Mouse (Mus musculus): ENCODE results near the gene Abcf2. TPM values are rescaled to one million over a fixed set of nuclear protein-coding genes. Genes with fewer than 3 reads are reported as not detected.

The Abcf2 gene
- polyA plus RNA-seq, 1 experiment = 101 TPM

GRCm38 (mm10) chr5:24537618-24538017 is 39.6 kb downstream of the Abcf2 start:
- Histone ChIP-seq H3K27me3 (ENCODE audit: control insufficient read depth, insufficient read depth, low read length) (no peaks in the 10 kb centered on the region), H3K4me3 (replicated peaks; ENCODE audit: insufficient read depth, low read depth, low read length) (no peak overlapping the region), H3K27ac (ENCODE audit: insufficient read depth, low read length) (no peak overlapping the region), H3K4me1 (ENCODE audit: control insufficient read depth, insufficient read depth, low read length) (no peaks in the 10 kb centered on the region)
- no peak for DNase-seq
- TF ChIP-seq CTCF (IDR thresholded peaks at IDR 0.05; ENCODE audit: borderline replicate concordance, insufficient read depth, low read depth, low read length) (no peak), POLR2A (IDR thresholded peaks at IDR 0.05; ENCODE audit: borderline replicate concordance, insufficient read depth, low read length) (no peak)
- WGBS = 24% methylated on average over 16 of the region's 16 CpGs

GRCm38 (mm10) chr5:24536511-24536910 is 40.8 kb downstream of the Abcf2 start:
- 76% methylated on average over 5 of the region's 5 CpGs for WGBS
- DNase-seq = no peak
- no peak overlapping the region for H3K27ac ChIP-seq (ENCODE audit: insufficient read depth, low read length)
- no peaks in the 10 kb centered on the region for H3K27me3 ChIP-seq (ENCODE audit: control insufficient read depth, insufficient read depth, low read length)
- H3K4me1 ChIP-seq (ENCODE audit: control insufficient read depth, insufficient read depth, low read length) = no peaks in the 10 kb centered on the region
- no peak overlapping the region for H3K4me3 ChIP-seq (replicated peaks; ENCODE audit: insufficient read depth, low read depth, low read length)
- TF ChIP-seq CTCF (IDR thresholded peaks at IDR 0.05; ENCODE audit: borderline replicate concordance, insufficient read depth, low read depth, low read length) = no peak
- TF ChIP-seq POLR2A (IDR thresholded peaks at IDR 0.05; ENCODE audit: borderline replicate concordance, insufficient read depth, low read length) = no peak

GRCm38 (mm10) chr5:24535731-24536130 is 41.5 kb downstream of the Abcf2 start:
- no peak overlapping the region for H3K4me3 ChIP-seq (replicated peaks; ENCODE audit: insufficient read depth, low read depth, low read length)
- H3K4me1 ChIP-seq (ENCODE audit: control insufficient read depth, insufficient read depth, low read length) = no peaks in the 10 kb centered on the region
- 65% methylated on average over 3 of the region's 3 CpGs for WGBS
- DNase-seq = no peak
- H3K27me3 ChIP-seq (ENCODE audit: control insufficient read depth, insufficient read depth, low read length) = no peaks in the 10 kb centered on the region
- TF ChIP-seq CTCF (IDR thresholded peaks at IDR 0.05; ENCODE audit: borderline replicate concordance, insufficient read depth, low read depth, low read length) (no peak), POLR2A (IDR thresholded peaks at IDR 0.05; ENCODE audit: borderline replicate concordance, insufficient read depth, low read length) (no peak)
- H3K27ac ChIP-seq (ENCODE audit: insufficient read depth, low read length) = no peak overlapping the region

- TF ChIP-seq CTCF (IDR thresholded peaks at IDR 0.05; ENCODE audit: borderline replicate concordance, insufficient read depth, low read depth, low read length) (0 out of 2 replicates have a peak, but pooled peaks have one; percentile 6), POLR2A (IDR thresholded peaks at IDR 0.05; ENCODE audit: borderline replicate concordance, insufficient read depth, low read length) (no peak)
- Histone ChIP-seq H3K4me3 (replicated peaks; ENCODE audit: insufficient read depth, low read depth, low read length) (no peak overlapping the region), H3K4me1 (ENCODE audit: control insufficient read depth, insufficient read depth, low read length) (no peaks in the 10 kb centered on the region), H3K27me3 (ENCODE audit: control insufficient read depth, insufficient read depth, low read length) (no peaks in the 10 kb centered on the region), H3K27ac (ENCODE audit: insufficient read depth, low read length) (no peak overlapping the region)
- WGBS = 56% methylated on average over 5 of the region's 5 CpGs
- DNase-seq = no peak
Measured at GRCm38 (mm10) chr5:24534292-24534691, 43.0 kb downstream of the Abcf2 start.

- no peaks in the 10 kb centered on the region for H3K4me1 ChIP-seq (ENCODE audit: control insufficient read depth, insufficient read depth, low read length)
- no peaks in the 10 kb centered on the region for H3K27me3 ChIP-seq (ENCODE audit: control insufficient read depth, insufficient read depth, low read length)
- no peak for DNase-seq
- no peak overlapping the region for H3K27ac ChIP-seq (ENCODE audit: insufficient read depth, low read length)
- no peak overlapping the region for H3K4me3 ChIP-seq (replicated peaks; ENCODE audit: insufficient read depth, low read depth, low read length)
- TF ChIP-seq CTCF (IDR thresholded peaks at IDR 0.05; ENCODE audit: borderline replicate concordance, insufficient read depth, low read depth, low read length) (no peak), POLR2A (IDR thresholded peaks at IDR 0.05; ENCODE audit: borderline replicate concordance, insufficient read depth, low read length) (no peak)
- WGBS = 68% methylated on average over 11 of the region's 11 CpGs
Measured at GRCm38 (mm10) chr5:24533391-24533790, 43.9 kb downstream of the Abcf2 start.

GRCm38 (mm10) chr5:24530042-24530689 is 47.1 kb downstream of the Abcf2 start:
- 14% methylated on average over 24 of the region's 24 CpGs for WGBS
- no peak overlapping the region for H3K4me3 ChIP-seq (replicated peaks; ENCODE audit: insufficient read depth, low read depth, low read length)

GRCm38 (mm10) chr5:24527780-24528179 is 49.5 kb downstream of the Abcf2 start:
- Histone ChIP-seq H3K27me3 (ENCODE audit: control insufficient read depth, insufficient read depth, low read length) (peaks cover 7% of the 10 kb centered on the region; the same call in 1 of the 2 replicates), H3K27ac (ENCODE audit: insufficient read depth, low read length) (no peak overlapping the region), H3K4me1 (ENCODE audit: control insufficient read depth, insufficient read depth, low read length) (no peaks in the 10 kb centered on the region), H3K4me3 (replicated peaks; ENCODE audit: insufficient read depth, low read depth, low read length) (no peak overlapping the region)
- WGBS = 56% methylated on average over 6 of the region's 6 CpGs
- no peak for DNase-seq
- no peak for TF ChIP-seq POLR2A (IDR thresholded peaks at IDR 0.05; ENCODE audit: borderline replicate concordance, insufficient read depth, low read length)
- no peak for TF ChIP-seq CTCF (IDR thresholded peaks at IDR 0.05; ENCODE audit: borderline replicate concordance, insufficient read depth, low read depth, low read length)

More at GRCm38 (mm10) chr5:24530042-24530689, 47.1 kb downstream of the Abcf2 start:
- Histone ChIP-seq H3K4me1 (ENCODE audit: control insufficient read depth, insufficient read depth, low read length) (no peaks in the 10 kb centered on the region), H3K27ac (ENCODE audit: insufficient read depth, low read length) (no peak overlapping the region), H3K27me3 (ENCODE audit: control insufficient read depth, insufficient read depth, low read length) (peaks cover 7% of the 10 kb centered on the region; the same call in 1 of the 2 replicates)
- TF ChIP-seq CTCF (IDR thresholded peaks at IDR 0.05; ENCODE audit: borderline replicate concordance, insufficient read depth, low read depth, low read length) (peak; percentile 100), POLR2A (IDR thresholded peaks at IDR 0.05; ENCODE audit: borderline replicate concordance, insufficient read depth, low read length) (no peak)
- DNase-seq = peak; percentile 86 to 95

GRCm38 (mm10) chr5:24526889-24527230 is 50.4 kb downstream of the Abcf2 start, which contains the start of gene Gbx1:
Gene Gbx1, minus strand, starts transcription at chr5:24527202.
- Histone ChIP-seq H3K27me3 (ENCODE audit: control insufficient read depth, insufficient read depth, low read length) (peaks cover 7% of the 10 kb centered on the region; the same call in 1 of the 2 replicates), H3K27ac (ENCODE audit: insufficient read depth, low read length) (no peak within 1 kb of the TSS), H3K4me1 (ENCODE audit: control insufficient read depth, insufficient read depth, low read length) (no peaks in the 10 kb centered on the region), H3K4me3 (replicated peaks; ENCODE audit: insufficient read depth, low read depth, low read length) (no peak within 1 kb of the TSS)
- no peak for DNase-seq
- no peak for TF ChIP-seq POLR2A (IDR thresholded peaks at IDR 0.05; ENCODE audit: borderline replicate concordance, insufficient read depth, low read length)
- TF ChIP-seq CTCF (IDR thresholded peaks at IDR 0.05; ENCODE audit: borderline replicate concordance, insufficient read depth, low read depth, low read length) = no peak
- 1% methylated on average over 49 of the region's 49 CpGs for WGBS

Data from cerebellum, adult 2 months (tissue).